Mouse (Mus musculus) liver, embryonic 13.5 days (tissue): ENCODE measurements around the gene E330009J07Rik. TPM values are rescaled to one million over a fixed set of nuclear protein-coding genes. Genes with fewer than 3 reads are reported as not detected.

Experiments used
- ATAC-seq: fragments of 200-750 bp; cut with Nextera tagmentation; 2 replicates; pipeline ENCODE4 v1.8.0; 2017; ENCODE audit warnings: low read depth, mild to moderate bottlenecking, moderate number of reproducible peaks, moderate library complexity
- DNase-seq: peaks from one replicate; pipeline ENCODE4 v3.0.0; 2022
- H3K27ac ChIP-seq: fragments of 300-500 bp; sonication (generic); 2 replicates; pipeline ENCODE4 v1.5.1; 2015; ENCODE audit warnings: moderate library complexity, mild to moderate bottlenecking, inconsistent platforms
- H3K27me3 ChIP-seq: fragments of 300-500 bp; sonication (generic); 2 replicates; pipeline ENCODE4 v1.6.1; 2015; ENCODE audit warnings: mild to moderate bottlenecking, inconsistent platforms
- H3K36me3 ChIP-seq: fragments of 300-500 bp; sonication (generic); 2 replicates; pipeline ENCODE4 v1.6.1; 2015; ENCODE audit warnings: mild to moderate bottlenecking, inconsistent platforms
- H3K4me1 ChIP-seq: fragments of 300-500 bp; sonication (generic); replicated peaks from 2 replicates; pipeline ENCODE4 v1.6.1; 2015; ENCODE audit warnings: inconsistent platforms
- H3K4me2 ChIP-seq: fragments of 300-500 bp; sonication (generic); 2 replicates; pipeline ENCODE4 v1.6.1; 2015; ENCODE audit warnings: inconsistent platforms, mild to moderate bottlenecking, moderate library complexity
- H3K4me3 ChIP-seq: fragments of 300-500 bp; sonication (generic); replicated peaks from 2 replicates; pipeline ENCODE4 v1.5.1; 2015; ENCODE audit warnings: mild to moderate bottlenecking, inconsistent platforms
- H3K9ac ChIP-seq: fragments of 300-500 bp; sonication (generic); 2 replicates; pipeline ENCODE4 v1.6.1; 2015; ENCODE audit warnings: mild to moderate bottlenecking, inconsistent platforms
- H3K9me3 ChIP-seq: fragments of 300-500 bp; sonication (generic); replicated peaks from 2 replicates; pipeline ENCODE4 v1.6.1; 2016; ENCODE audit warnings: inconsistent platforms
- WGBS: fragments of 180-500 bp; shearing (Covaris S2); methylation state at CpG from one replicate; pipeline ENCODE4 v1.1.7; 2015; ENCODE audit not compliant: insufficient replicate concordance; 5-methylcytosine and 5-hydroxymethylcytosine counted together
- polyA plus RNA-seq: library from polyadenylated mRNA; unstranded; fragments of >200 nt; fragmentation: Nextera tagmentation; extraction: Ambion mirVana; gene quantifications from 2 replicates; pipeline ENCODE4 v1.2.1, GENCODE M21; 2015

Gene E330009J07Rik
- 0.98 and 1.0 TPM in 2 replicates for polyA plus RNA-seq

DNA sequence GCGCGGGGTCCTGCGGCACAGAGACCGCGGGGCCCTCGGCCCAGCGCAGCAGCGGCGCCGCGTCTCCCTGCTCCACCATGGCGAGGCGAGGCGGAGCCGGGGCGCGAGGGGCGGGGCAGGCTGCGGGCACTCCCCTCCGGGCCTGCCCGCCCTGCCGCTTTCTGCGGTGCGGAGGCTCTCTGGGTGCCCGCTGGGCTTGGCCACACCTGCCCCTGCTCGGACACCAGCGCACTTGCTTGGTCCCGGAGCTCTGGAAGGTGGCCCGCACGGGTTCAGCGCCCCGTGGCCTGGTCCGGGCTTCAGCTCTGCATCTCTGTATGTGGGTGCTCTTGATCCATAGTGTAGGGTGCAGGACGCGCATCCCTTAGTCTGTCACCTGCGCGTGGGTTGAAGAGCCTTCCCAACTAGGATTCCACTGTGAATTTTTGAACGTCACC is at the start of gene E330009J07Rik:
E330009J07Rik (minus strand) TSS at position 89 of the 437 bp plus-strand sequence.
- H3K36me3 ChIP-seq = no peaks in the 10 kb centered on the region
- peak within 1 kb of the TSS; percentile 74 for H3K9ac ChIP-seq
- ATAC-seq (peak; percentile 87), DNase-seq (peak; percentile 66)
- WGBS = 1% methylated on average over 38 of the region's 38 CpGs
- peak within 1 kb of the TSS; percentile 92 for H3K4me2 ChIP-seq
- H3K4me1 ChIP-seq = peaks cover 17% of the 10 kb centered on the region
- H3K27me3 ChIP-seq = peaks cover 61% of the 10 kb centered on the region
- no peak within 1 kb of the TSS for H3K27ac ChIP-seq
- peak within 1 kb of the TSS; percentile 67 for H3K4me3 ChIP-seq
- no peaks in the 10 kb centered on the region for H3K9me3 ChIP-seq

DNA sequence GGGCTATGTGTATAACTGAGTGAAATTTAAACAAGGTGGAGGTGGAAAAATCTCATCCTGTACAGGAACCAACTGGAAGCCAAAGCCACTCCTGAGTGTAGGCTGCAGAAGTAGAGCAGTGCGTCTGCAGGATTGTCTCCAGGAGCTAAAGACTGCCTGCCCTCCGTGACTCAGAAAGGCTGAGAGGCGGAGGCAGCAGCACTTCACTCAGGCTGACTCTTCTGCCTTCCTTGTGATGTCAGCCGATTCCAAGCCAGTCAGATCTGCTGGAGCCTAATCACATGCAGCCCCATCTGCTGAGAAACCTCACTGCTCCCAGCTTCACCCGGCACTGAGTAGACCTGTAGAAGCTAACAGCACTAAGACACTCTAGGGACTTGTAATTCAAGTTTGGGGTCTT is 46.4 kb upstream of the E330009J07Rik start:
- ATAC-seq = no peak
- 78% methylated on average over 5 of the region's 5 CpGs for WGBS
- H3K27ac ChIP-seq = no peak overlapping the region
- DNase-seq = no peak
- peaks cover 52% of the 10 kb centered on the region for H3K36me3 ChIP-seq
- H3K4me3 ChIP-seq = no peak overlapping the region
- no peak overlapping the region for H3K4me2 ChIP-seq
- no peaks in the 10 kb centered on the region for H3K4me1 ChIP-seq
- H3K9ac ChIP-seq = no peak overlapping the region
- no peaks in the 10 kb centered on the region for H3K27me3 ChIP-seq
- no peaks in the 10 kb centered on the region for H3K9me3 ChIP-seq

DNA sequence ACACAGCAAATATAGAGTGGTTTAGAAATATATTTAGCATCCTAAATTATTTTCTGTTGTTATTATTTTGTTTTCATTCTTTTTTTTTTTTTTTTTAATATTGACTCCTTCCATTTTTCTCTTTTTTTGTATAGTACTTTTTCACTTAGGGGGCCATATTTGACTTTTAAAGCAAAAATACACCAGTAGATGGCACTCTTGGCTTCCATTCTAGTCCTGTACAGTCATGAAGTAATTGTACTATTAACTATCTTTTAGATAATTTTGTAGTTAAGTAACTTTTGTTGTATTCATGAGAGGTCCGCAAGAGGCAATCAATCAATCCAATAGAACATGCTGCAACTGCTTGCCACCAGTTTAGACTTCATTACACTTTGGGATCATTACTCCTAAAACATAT is 43.8 kb upstream of the E330009J07Rik start:
- ATAC-seq = no peak
- Histone ChIP-seq H3K9me3 (no peaks in the 10 kb centered on the region), H3K4me1 (no peaks in the 10 kb centered on the region), H3K36me3 (peaks cover 66% of the 10 kb centered on the region), H3K4me2 (no peak overlapping the region), H3K9ac (no peak overlapping the region), H3K4me3 (no peak overlapping the region), H3K27ac (no peak overlapping the region), H3K27me3 (no peaks in the 10 kb centered on the region)
- no peak for DNase-seq
- WGBS = 79% methylated on average over 1 of the region's 1 CpGs

DNA sequence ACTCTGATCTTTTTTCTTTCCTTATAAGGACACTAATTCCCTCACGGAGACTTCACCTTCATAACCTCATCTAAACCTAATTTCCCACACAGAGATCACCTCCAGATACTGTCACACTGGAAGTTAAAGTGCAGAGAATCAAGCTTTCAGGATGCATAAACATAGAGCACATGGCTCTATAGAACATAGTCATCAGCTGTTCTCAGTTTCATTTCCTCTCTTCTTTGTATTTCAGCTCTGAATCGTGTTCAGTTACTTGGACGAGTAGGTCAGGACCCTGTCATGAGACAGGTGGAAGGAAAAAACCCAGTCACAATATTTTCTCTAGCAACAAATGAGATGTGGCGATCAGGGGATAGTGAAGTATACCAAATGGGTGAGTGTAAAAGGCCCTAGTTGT is 40.2 kb upstream of the E330009J07Rik start:
- WGBS = 84% methylated on average over 4 of the region's 4 CpGs
- Histone ChIP-seq H3K4me2 (no peak overlapping the region), H3K36me3 (peaks cover 54% of the 10 kb centered on the region), H3K9me3 (no peaks in the 10 kb centered on the region), H3K27me3 (no peaks in the 10 kb centered on the region), H3K4me3 (no peak overlapping the region), H3K4me1 (peaks cover 10% of the 10 kb centered on the region), H3K9ac (no peak overlapping the region), H3K27ac (no peak overlapping the region)
- ATAC-seq (no peak), DNase-seq (no peak)

DNA sequence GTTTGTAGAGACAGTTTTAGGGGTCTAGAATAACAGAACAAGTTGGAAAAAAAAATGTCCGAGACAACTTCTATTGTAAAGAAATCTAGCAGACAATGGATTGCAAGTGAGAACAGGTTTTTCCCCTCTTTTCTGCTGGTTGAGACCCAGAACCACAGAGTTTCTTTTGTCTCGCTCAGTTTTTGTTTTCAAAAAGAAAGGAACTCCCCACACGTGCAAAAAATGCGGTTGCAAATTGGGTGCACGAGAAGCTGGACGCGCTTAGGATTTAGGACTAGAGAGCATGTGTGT is 35.7 kb upstream of the E330009J07Rik start:
- Histone ChIP-seq H3K27ac (peak overlapping the region; percentile 86), H3K4me3 (peak overlapping the region; percentile 83), H3K4me1 (peaks cover 10% of the 10 kb centered on the region), H3K9ac (peak overlapping the region; percentile 80), H3K9me3 (no peaks in the 10 kb centered on the region), H3K36me3 (peaks cover 30% of the 10 kb centered on the region), H3K27me3 (no peaks in the 10 kb centered on the region), H3K4me2 (peak overlapping the region; percentile 74)
- DNase-seq = no peak
- WGBS = 1% methylated on average over 7 of the region's 7 CpGs
- ATAC-seq = no peak

DNA sequence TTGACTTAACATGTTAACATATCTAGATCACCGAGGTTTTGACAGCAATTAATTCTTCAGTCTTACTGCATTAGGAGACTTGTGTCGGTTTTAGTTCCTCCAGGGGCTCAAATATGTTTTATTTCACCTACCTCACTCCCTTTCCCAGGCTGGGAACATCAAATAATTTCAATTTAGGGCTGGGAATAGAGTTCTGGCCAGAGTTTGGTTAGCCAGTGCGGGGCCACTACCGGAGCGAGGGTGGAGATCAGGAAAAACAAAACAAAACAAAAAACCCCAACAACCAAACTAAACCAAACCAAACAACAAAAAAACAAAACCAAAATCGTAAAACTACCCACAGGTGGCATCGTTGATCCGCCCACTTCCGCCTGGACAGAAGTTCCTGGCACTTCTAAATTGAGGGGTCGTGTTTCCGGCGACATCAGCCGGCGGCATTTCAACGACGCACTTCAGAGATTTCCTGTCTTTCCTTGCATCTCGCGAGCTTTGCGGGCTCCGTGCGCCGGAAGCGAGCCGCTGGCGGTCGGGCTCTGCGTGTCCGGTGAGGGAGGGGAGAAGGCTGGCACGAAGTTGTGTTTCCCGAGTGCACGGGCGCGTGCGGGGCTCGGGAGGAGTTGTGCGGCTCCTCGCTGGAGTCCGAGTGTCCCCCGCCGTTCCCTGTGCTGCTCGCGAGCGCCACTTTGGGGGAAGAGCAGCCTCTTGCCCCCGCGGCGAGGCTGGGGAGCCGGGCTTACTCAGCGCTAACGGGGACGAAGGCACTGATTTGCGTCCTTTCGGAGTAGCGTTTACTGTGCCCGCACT is 35.2 kb upstream of the E330009J07Rik start, which contains the start of gene Ssbp1:
Ssbp1 (plus strand) TSS at position 437 of the 804 bp plus-strand sequence.
- peak within 1 kb of the TSS; percentile 83 for H3K4me3 ChIP-seq
- peaks cover 26% of the 10 kb centered on the region for H3K36me3 ChIP-seq
- H3K27me3 ChIP-seq = no peaks in the 10 kb centered on the region
- H3K27ac ChIP-seq = peak within 1 kb of the TSS; percentile 86
- peaks cover 10% of the 10 kb centered on the region for H3K4me1 ChIP-seq
- peak within 1 kb of the TSS; percentile 80 for H3K9ac ChIP-seq
- no peaks in the 10 kb centered on the region for H3K9me3 ChIP-seq
- WGBS = under 1% methylated on average over 54 of the region's 54 CpGs
- DNase-seq (peak; percentile 86), ATAC-seq (peak; percentile 96)
- peak within 1 kb of the TSS; percentile 74 for H3K4me2 ChIP-seq

DNA sequence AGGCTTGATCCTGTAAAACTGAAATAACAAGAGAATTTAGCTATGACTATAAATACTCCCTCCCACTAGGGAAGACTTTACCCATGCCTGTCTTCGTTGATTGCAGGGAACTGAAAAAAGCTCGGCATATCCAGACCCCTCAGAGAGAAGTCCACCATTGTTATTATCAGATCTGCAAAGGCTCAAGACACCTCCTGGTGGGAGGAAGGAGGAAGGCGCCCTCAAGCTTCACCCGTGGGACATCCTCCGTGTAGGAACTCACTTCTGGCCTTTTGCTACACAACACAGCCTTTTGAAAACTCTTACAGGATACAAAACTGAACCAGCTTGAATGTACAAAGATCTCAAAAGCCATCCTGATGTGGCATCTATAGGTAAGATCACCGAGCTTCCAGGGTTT is 29.8 kb upstream of the E330009J07Rik start:
- Histone ChIP-seq H3K4me1 (no peaks in the 10 kb centered on the region), H3K36me3 (no peaks in the 10 kb centered on the region), H3K9me3 (no peaks in the 10 kb centered on the region), H3K9ac (no peak overlapping the region), H3K4me3 (no peak overlapping the region), H3K4me2 (no peak overlapping the region), H3K27ac (no peak overlapping the region), H3K27me3 (peaks cover 6% of the 10 kb centered on the region; the same call in 1 of the 2 replicates)
- DNase-seq (no peak), ATAC-seq (no peak)
- 42% methylated on average over 6 of the region's 6 CpGs for WGBS

DNA sequence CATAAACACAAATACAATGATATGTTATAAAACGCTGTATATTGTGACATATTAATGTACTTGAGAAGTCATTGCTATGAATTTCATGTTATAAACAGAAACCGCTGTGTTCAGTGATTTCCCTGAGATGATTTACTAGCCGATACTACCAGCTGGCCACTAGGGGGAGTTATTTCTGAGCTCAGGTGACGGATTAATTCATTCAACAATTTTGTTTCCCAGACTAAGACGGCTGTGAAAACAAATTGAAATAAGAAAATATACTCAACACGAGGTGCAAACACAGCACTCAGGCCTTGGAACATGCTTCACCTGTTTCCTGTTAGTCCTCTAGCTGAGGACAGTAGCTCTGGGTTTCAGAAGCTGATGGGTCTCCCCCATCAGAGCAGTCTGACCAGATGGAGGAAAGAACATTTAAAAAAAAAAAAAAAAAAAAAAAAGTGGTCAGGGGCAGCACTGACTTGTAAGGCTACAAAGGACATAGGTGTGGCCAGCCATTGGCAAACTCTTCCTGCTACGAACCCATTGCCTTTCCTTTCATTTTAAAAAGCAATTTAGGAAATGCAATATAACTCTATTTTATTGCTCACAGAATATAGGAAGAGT is 18.6 kb upstream of the E330009J07Rik start:
- DNase-seq (no peak), ATAC-seq (no peak)
- WGBS = 21% methylated on average over 7 of the region's 7 CpGs
- Histone ChIP-seq H3K4me1 (no peaks in the 10 kb centered on the region), H3K27me3 (no peaks in the 10 kb centered on the region), H3K4me2 (no peak overlapping the region), H3K27ac (no peak overlapping the region), H3K9ac (no peak overlapping the region), H3K9me3 (no peaks in the 10 kb centered on the region), H3K4me3 (no peak overlapping the region), H3K36me3 (no peaks in the 10 kb centered on the region)

DNA sequence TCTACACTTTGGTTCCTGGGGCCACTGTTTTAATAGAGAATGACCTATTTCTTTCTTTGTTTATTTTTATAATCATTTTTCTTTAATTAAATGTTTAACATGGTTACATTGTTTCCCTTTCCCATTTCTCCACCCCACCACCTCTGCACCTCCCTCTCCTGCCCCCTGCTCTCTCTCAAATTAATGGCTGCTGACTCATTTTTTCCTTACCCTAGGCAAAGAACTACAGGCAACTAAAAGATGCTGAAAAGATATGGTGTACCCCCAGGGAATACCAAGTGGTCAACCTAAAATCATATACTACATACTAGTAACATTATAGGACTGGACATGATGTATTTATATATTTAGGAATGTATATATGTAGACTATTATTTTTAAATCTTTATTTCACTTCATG is 12.7 kb upstream of the E330009J07Rik start:
- ATAC-seq (no peak), DNase-seq (no peak)
- no peaks in the 10 kb centered on the region for H3K4me1 ChIP-seq
- H3K9ac ChIP-seq = no peak overlapping the region
- no peak overlapping the region for H3K4me2 ChIP-seq
- no peak overlapping the region for H3K27ac ChIP-seq
- H3K9me3 ChIP-seq = no peaks in the 10 kb centered on the region
- no peaks in the 10 kb centered on the region for H3K36me3 ChIP-seq
- peaks cover under 1% of the 10 kb centered on the region; the same call in 1 of the 2 replicates for H3K27me3 ChIP-seq
- H3K4me3 ChIP-seq = no peak overlapping the region

DNA sequence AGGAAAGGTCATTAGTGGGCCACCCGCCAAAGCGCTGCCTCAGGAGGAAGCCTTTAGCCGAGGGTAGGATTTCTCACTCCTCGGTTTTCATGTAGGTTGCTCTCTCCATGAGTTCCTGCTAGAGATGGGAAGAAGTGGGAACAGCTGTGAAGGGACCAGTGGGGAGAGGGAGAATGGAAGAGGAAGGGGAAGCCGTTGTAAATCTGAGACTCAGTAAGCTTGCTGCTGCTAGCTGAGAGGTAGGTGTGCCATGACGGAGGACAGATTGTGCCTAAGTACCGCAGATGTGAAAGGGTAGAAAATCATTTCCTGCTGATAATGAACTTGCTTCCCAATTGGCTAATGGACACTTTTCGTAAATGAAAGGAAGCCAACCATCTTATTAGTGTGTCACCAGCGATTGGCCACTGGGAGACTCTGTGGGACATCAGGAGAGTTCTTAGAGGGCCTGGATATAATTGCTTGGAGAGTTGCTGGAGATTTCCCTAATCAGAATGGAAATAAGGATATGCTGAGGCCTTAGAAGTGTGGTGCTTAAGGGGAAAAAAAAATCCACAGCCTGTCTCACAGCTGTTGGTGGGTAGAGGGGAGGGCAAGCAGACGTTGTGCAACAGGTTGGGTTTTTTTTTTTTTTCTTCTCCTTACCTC is 7.5 kb upstream of the E330009J07Rik start:
- H3K27me3 ChIP-seq = peaks cover 20% of the 10 kb centered on the region
- H3K9ac ChIP-seq = no peak overlapping the region
- ATAC-seq = no peak
- no peaks in the 10 kb centered on the region for H3K9me3 ChIP-seq
- WGBS = 28% methylated on average over 10 of the region's 10 CpGs
- H3K27ac ChIP-seq = no peak overlapping the region
- no peak overlapping the region for H3K4me3 ChIP-seq
- no peaks in the 10 kb centered on the region for H3K4me1 ChIP-seq
- H3K4me2 ChIP-seq = no peak overlapping the region
- no peaks in the 10 kb centered on the region for H3K36me3 ChIP-seq
- no peak for DNase-seq

DNA sequence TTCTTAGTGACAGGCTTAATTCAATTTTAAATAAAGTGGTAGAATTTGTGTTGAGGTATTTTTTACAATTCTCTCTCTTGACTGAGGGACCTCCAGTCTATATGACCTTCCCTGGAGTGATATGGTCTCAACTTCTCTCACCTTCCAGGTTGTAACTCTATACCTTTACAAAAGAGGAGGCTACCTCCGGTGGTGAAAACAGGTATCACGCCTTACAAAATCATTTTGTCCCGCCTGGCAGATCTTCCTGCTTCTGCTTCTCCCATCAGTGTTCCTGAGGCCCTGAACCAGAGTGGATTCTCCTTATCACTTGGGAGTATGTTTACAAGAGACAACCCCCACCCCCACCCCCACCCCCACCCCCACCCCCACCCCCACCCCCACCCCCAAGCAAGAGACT is 5.8 kb upstream of the E330009J07Rik start:
- 36% methylated on average over 3 of the region's 3 CpGs for WGBS
- no peak overlapping the region for H3K27ac ChIP-seq
- no peaks in the 10 kb centered on the region for H3K36me3 ChIP-seq
- H3K27me3 ChIP-seq = peaks cover 33% of the 10 kb centered on the region
- no peaks in the 10 kb centered on the region for H3K4me1 ChIP-seq
- H3K4me3 ChIP-seq = no peak overlapping the region
- no peak overlapping the region for H3K9ac ChIP-seq
- ATAC-seq (no peak), DNase-seq (no peak)
- no peak overlapping the region for H3K4me2 ChIP-seq
- H3K9me3 ChIP-seq = no peaks in the 10 kb centered on the region
